Mouse (Mus musculus): Measurements from ENCODE around the gene Gabarap. TPM values are rescaled to one million over a fixed set of nuclear protein-coding genes. Genes with fewer than 3 reads are reported as not detected.

The Gabarap gene
- polyA plus RNA-seq (2015; fragmentation: Nextera tagmentation; extraction: Ambion mirVana), result 255 and 280 TPM in 2 replicates

- WGBS (ENCODE audit: insufficient replicate concordance), result under 1% methylated on average over 40 of the region's 40 CpGs
- Histone ChIP-seq H3K36me3 (ENCODE audit: control insufficient read depth, insufficient read depth) (peaks cover 33% of the 10 kb centered on the region), H3K9me3 (replicated peaks; ENCODE audit: control insufficient read depth, low read length) (no peaks in the 10 kb centered on the region), H3K27me3 (ENCODE audit: control insufficient read depth, insufficient read depth, low read depth, low read length) (no peaks in the 10 kb centered on the region), H3K4me1 (ENCODE audit: control insufficient read depth, low read depth, low read length) (peaks cover 24% of the 10 kb centered on the region), H3K4me3 (ENCODE audit: low read depth, low read length) (peak within 1 kb of the TSS; percentile 79), H3K9ac (ENCODE audit: low read depth, low read length) (peak within 1 kb of the TSS; percentile 88), H3K27ac (ENCODE audit: low read length) (peak within 1 kb of the TSS; percentile 99), H3K4me2 (ENCODE audit: low read depth, low read length) (peak within 1 kb of the TSS; percentile 97)
- peak; percentile 72 for ATAC-seq (ENCODE audit: low read depth)
Observed at GRCm38 (mm10) chr11:69990850-69991691, at the start of gene Gabarap. Gabarap (plus strand) TSS chr11:69991143.

DNA sequence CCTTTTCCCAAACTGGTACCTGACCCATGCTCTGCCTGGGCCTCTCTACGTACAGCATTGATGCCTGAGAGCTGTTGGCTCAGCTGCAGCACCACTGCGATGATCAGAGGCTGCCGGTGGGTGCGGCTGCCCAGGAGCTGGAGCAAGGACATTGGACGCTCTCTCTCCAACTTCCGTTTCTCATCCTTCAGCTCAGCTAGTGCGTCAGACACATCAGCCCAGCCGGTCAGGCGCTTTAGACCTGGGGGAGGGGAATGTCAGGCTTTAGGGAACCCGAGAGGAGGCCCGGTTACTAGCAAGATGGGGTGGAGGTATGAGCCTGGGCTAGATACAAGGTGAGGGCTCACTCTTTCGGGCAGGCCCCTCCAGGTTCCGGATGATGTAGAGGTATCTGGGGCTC, 45.7 kb upstream of the Gabarap start:
- peaks cover 39% of the 10 kb centered on the region for H3K4me1 ChIP-seq (ENCODE audit: control insufficient read depth, low read depth, low read length)
- peak overlapping the region; percentile 94 for H3K4me2 ChIP-seq (ENCODE audit: low read depth, low read length)
- 67% methylated on average over 13 of the region's 13 CpGs for WGBS (ENCODE audit: insufficient replicate concordance)
- peak overlapping the region; percentile 82 for H3K4me3 ChIP-seq (ENCODE audit: low read depth, low read length)
- H3K36me3 ChIP-seq (ENCODE audit: control insufficient read depth, insufficient read depth), result peaks cover 24% of the 10 kb centered on the region
- H3K9me3 ChIP-seq (replicated peaks; ENCODE audit: control insufficient read depth, low read length), result no peaks in the 10 kb centered on the region
- H3K27ac ChIP-seq (ENCODE audit: low read length), result peak overlapping the region; percentile 89
- H3K27me3 ChIP-seq (ENCODE audit: control insufficient read depth, insufficient read depth, low read depth, low read length), result peaks cover 13% of the 10 kb centered on the region
- no peak for ATAC-seq (ENCODE audit: low read depth)
- peak overlapping the region; percentile 65 for H3K9ac ChIP-seq (ENCODE audit: low read depth, low read length)

GRCm38 (mm10) chr11:69945997-69946891, 44.7 kb upstream of the Gabarap start:
- Histone ChIP-seq H3K9ac (ENCODE audit: low read depth, low read length) (peak overlapping the region; percentile 80), H3K36me3 (ENCODE audit: control insufficient read depth, insufficient read depth) (peaks cover 24% of the 10 kb centered on the region), H3K4me2 (ENCODE audit: low read depth, low read length) (peak overlapping the region; percentile 94), H3K4me3 (ENCODE audit: low read depth, low read length) (peak overlapping the region; percentile 82), H3K27ac (ENCODE audit: low read length) (peak overlapping the region; percentile 89), H3K4me1 (ENCODE audit: control insufficient read depth, low read depth, low read length) (peaks cover 39% of the 10 kb centered on the region), H3K9me3 (replicated peaks; ENCODE audit: control insufficient read depth, low read length) (no peaks in the 10 kb centered on the region), H3K27me3 (ENCODE audit: control insufficient read depth, insufficient read depth, low read depth, low read length) (peaks cover 7% of the 10 kb centered on the region)
- WGBS (ENCODE audit: insufficient replicate concordance), result 66% methylated on average over 18 of the region's 18 CpGs
- ATAC-seq (ENCODE audit: low read depth), result peak; percentile 83

DNA sequence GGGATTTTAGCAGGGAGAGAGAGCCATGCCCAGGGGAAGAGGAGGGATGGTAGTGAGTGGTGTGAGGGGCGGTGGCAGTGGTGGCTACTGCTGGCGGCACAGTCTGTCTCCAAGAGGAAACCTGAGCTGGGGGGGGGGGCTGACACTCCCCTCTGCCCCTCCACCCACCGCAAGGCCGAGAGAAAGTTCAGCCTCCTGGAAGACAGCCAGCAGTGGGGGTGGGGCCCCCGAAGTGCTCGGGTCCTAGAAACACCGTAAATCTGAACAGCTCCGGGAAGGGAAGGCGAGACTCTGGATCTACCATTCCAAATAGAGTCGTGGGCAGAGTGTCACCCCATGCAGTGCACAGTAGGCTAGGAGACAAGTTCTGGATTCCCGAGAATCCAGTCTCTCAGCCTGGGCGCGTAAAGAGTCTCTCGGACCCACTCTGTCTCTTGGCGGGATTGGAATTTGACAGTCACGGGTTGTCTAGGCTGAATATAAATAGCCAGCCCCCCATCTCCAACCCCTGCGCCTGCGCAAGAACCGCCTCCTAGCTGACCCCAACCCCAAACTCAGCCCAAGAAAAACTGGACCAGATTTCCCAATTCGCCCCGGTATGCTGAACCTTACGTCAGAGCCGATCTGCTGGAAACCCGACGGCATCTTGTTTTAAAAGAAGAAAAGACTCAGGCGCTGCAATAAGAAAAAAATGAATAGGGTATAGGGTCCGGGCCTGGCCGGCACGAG, 43.4 kb upstream of the Gabarap start:
- H3K4me2 ChIP-seq (ENCODE audit: low read depth, low read length), result peak overlapping the region; percentile 94
- 0 out of 2 replicates have a peak, but pooled peaks have one; percentile 2 for ATAC-seq (ENCODE audit: low read depth)
- 9% methylated on average over 29 of the region's 29 CpGs for WGBS (ENCODE audit: insufficient replicate concordance)
- peak overlapping the region; percentile 80 for H3K9ac ChIP-seq (ENCODE audit: low read depth, low read length)
- peak overlapping the region; percentile 89 for H3K27ac ChIP-seq (ENCODE audit: low read length)
- peaks cover 7% of the 10 kb centered on the region for H3K27me3 ChIP-seq (ENCODE audit: control insufficient read depth, insufficient read depth, low read depth, low read length)
- peaks cover 39% of the 10 kb centered on the region for H3K4me1 ChIP-seq (ENCODE audit: control insufficient read depth, low read depth, low read length)
- H3K9me3 ChIP-seq (replicated peaks; ENCODE audit: control insufficient read depth, low read length), result no peaks in the 10 kb centered on the region
- peak overlapping the region; percentile 82 for H3K4me3 ChIP-seq (ENCODE audit: low read depth, low read length)
- peaks cover 24% of the 10 kb centered on the region for H3K36me3 ChIP-seq (ENCODE audit: control insufficient read depth, insufficient read depth)

GRCm38 (mm10) chr11:69948066-69948762, 42.7 kb upstream of the Gabarap start, which contains the start of gene Slc2a4:
Slc2a4 (minus strand) TSS chr11:69948188.
- peak within 1 kb of the TSS; percentile 94 for H3K4me2 ChIP-seq (ENCODE audit: low read depth, low read length)
- WGBS (ENCODE audit: insufficient replicate concordance), result 1% methylated on average over 34 of the region's 34 CpGs
- peak within 1 kb of the TSS; percentile 89 for H3K27ac ChIP-seq (ENCODE audit: low read length)
- H3K4me1 ChIP-seq (ENCODE audit: control insufficient read depth, low read depth, low read length), result peaks cover 39% of the 10 kb centered on the region
- peaks cover 20% of the 10 kb centered on the region for H3K36me3 ChIP-seq (ENCODE audit: control insufficient read depth, insufficient read depth)
- H3K27me3 ChIP-seq (ENCODE audit: control insufficient read depth, insufficient read depth, low read depth, low read length), result peaks cover under 1% of the 10 kb centered on the region
- H3K9ac ChIP-seq (ENCODE audit: low read depth, low read length), result peak within 1 kb of the TSS; percentile 80
- no peaks in the 10 kb centered on the region for H3K9me3 ChIP-seq (replicated peaks; ENCODE audit: control insufficient read depth, low read length)
- peak; percentile 89 for ATAC-seq (ENCODE audit: low read depth)
- H3K4me3 ChIP-seq (ENCODE audit: low read depth, low read length), result peak within 1 kb of the TSS; percentile 82

- H3K36me3 ChIP-seq (ENCODE audit: control insufficient read depth, insufficient read depth), result peaks cover 16% of the 10 kb centered on the region
- peak overlapping the region; percentile 82 for H3K4me3 ChIP-seq (ENCODE audit: low read depth, low read length)
- H3K4me1 ChIP-seq (ENCODE audit: control insufficient read depth, low read depth, low read length), result peaks cover 39% of the 10 kb centered on the region
- H3K9me3 ChIP-seq (replicated peaks; ENCODE audit: control insufficient read depth, low read length), result no peaks in the 10 kb centered on the region
- peak overlapping the region; percentile 68 for H3K27ac ChIP-seq (ENCODE audit: low read length)
- peak; percentile 14 for ATAC-seq (ENCODE audit: low read depth)
- H3K9ac ChIP-seq (ENCODE audit: low read depth, low read length), result peak overlapping the region; percentile 80
- WGBS (ENCODE audit: insufficient replicate concordance), result 1% methylated on average over 14 of the region's 14 CpGs
- H3K4me2 ChIP-seq (ENCODE audit: low read depth, low read length), result peak overlapping the region; percentile 94
- H3K27me3 ChIP-seq (ENCODE audit: control insufficient read depth, insufficient read depth, low read depth, low read length), result no peaks in the 10 kb centered on the region; the same call in 1 of the 2 replicates
Observed at GRCm38 (mm10) chr11:69948763-69949150, 42.2 kb upstream of the Gabarap start.

- peaks cover 2% of the 10 kb centered on the region; the same call in 1 of the 2 replicates for H3K27me3 ChIP-seq (ENCODE audit: control insufficient read depth, insufficient read depth, low read depth, low read length)
- H3K36me3 ChIP-seq (ENCODE audit: control insufficient read depth, insufficient read depth), result no peaks in the 10 kb centered on the region
- no peak overlapping the region for H3K4me3 ChIP-seq (ENCODE audit: low read depth, low read length)
- WGBS (ENCODE audit: insufficient replicate concordance), result 35% methylated on average over 4 of the region's 4 CpGs
- no peak overlapping the region for H3K9ac ChIP-seq (ENCODE audit: low read depth, low read length)
- H3K4me1 ChIP-seq (ENCODE audit: control insufficient read depth, low read depth, low read length), result peaks cover 19% of the 10 kb centered on the region
- no peak for ATAC-seq (ENCODE audit: low read depth)
- H3K4me2 ChIP-seq (ENCODE audit: low read depth, low read length), result no peak overlapping the region
- no peak overlapping the region for H3K27ac ChIP-seq (ENCODE audit: low read length)
- no peaks in the 10 kb centered on the region for H3K9me3 ChIP-seq (replicated peaks; ENCODE audit: control insufficient read depth, low read length)
Observed at GRCm38 (mm10) chr11:69950807-69951459, 40.0 kb upstream of the Gabarap start.

Measured in liver, embryonic 16.5 days (tissue).